Mouse (Mus musculus): ENCODE results near the gene Jazf1. TPM values are rescaled to one million over a fixed set of nuclear protein-coding genes. Genes with fewer than 3 reads are reported as not detected.

Jazf1 gene
- total and polyA plus RNA-seq, 3 experiments: 0.42 to 1.7 (median 0.75) TPM

DNA sequence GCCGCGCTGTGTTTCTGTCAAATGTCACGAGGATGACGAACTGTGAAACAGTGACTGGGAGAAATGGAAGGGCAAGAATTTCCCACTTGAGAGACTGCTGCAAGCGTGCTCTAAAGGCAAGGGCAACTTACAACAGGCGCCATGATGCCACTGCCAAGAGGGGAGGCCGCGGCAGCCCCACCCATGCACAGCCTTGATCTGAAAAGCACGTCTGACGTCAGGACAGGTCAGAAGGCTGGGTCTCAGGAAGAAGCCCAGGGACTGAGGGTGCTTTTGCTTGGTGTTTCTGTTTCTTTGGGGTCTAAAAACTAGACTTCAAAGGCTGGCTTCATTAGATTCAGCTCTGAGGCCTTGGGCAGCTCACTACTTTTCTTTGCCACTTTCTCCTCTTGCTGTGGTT is 278.1 kb downstream of the Jazf1 start:
- no peaks in the 10 kb centered on the region for H3K36me3 ChIP-seq (replicated peaks in 1 of 2; ENCODE audit: control insufficient read depth in 1 of 2, insufficient read depth in 1 of 2, low read length in 1 of 2)
- no peak overlapping the region for H3K9ac ChIP-seq (ENCODE audit: insufficient read depth, low read depth)
- no peaks in the 10 kb centered on the region for H3K9me3 ChIP-seq (replicated peaks; ENCODE audit: low read length)
- no peak for DNase-seq (ENCODE audit: extremely low read depth)
- H3K27me3 ChIP-seq (replicated peaks): no peaks in the 10 kb centered on the region
- no peak overlapping the region for H3K4me2 ChIP-seq (ENCODE audit: insufficient read depth, low read depth, poor library complexity, severe bottlenecking)
- H3K27ac ChIP-seq (ENCODE audit: insufficient read depth, low read depth): no peak overlapping the region
- TF ChIP-seq BHLHE40 (IDR thresholded peaks at IDR 0.05; ENCODE audit: low read depth, low read length) (no peak), MAFK (IDR thresholded peaks at IDR 0.05; ENCODE audit: insufficient replicate concordance, low read length) (no peak)
- no peak overlapping the region for H3K4me3 ChIP-seq (replicated peaks in 1 of 3; ENCODE audit: low read depth in 2 of 3, low read length in 2 of 3, poor library complexity in 1 of 3)
- in situ Hi-C loops (cut with MboI; ENCODE audit: low pct_ligation_motif_present, low pct_unique_long_range_greater_than_20kb, low sequenced_read_pairs): no loop called here
- no peaks in the 10 kb centered on the region for H3K4me1 ChIP-seq (ENCODE audit: control insufficient read depth in 1 of 2, insufficient read depth in 2 of 2)
- no peaks in the 10 kb centered on the region for H3K79me2 ChIP-seq (replicated peaks; ENCODE audit: control insufficient read depth, extremely low read depth, insufficient read depth, poor library complexity, severe bottlenecking)
- dilution Hi-C loops (cut with MboI; ENCODE audit: extremely low pct_ligation_motif_present, extremely low pct_unique_long_range_greater_than_20kb, low sequenced_read_pairs): no loop called here

DNA sequence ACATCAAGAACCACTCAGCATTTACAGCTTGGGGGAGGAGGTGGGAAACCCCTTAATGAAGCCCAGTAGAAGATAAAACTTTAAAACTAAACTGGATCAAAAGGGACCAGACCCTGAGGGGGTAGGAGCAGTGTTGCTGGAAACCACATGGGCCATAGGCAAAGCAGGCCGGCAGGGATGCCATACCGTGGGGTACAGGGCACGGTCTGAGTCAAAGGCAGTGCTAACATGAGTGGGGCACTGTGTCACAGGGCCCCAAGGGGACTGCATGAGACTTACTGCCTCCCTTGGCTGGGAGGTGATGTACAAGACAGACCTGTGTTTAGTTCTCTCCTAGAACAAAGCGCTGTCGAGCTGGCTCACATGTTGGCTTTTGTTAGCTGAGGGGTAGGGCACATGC is 288.9 kb downstream of the Jazf1 start:
- in situ Hi-C loops (cut with MboI; ENCODE audit: low pct_ligation_motif_present, low pct_unique_long_range_greater_than_20kb, low sequenced_read_pairs) (no loop called here), dilution Hi-C loops (cut with MboI; ENCODE audit: extremely low pct_ligation_motif_present, extremely low pct_unique_long_range_greater_than_20kb, low sequenced_read_pairs) (no loop called here)
- H3K27ac ChIP-seq (ENCODE audit: insufficient read depth, low read depth): no peak overlapping the region
- no peak overlapping the region for H3K4me2 ChIP-seq (ENCODE audit: insufficient read depth, low read depth, poor library complexity, severe bottlenecking)
- peaks cover 0 to 34% of the 10 kb centered on the region in 2 experiments; a peak in 3 of 4 replicates for H3K4me1 ChIP-seq (ENCODE audit: control insufficient read depth in 1 of 2, insufficient read depth in 2 of 2)
- TF ChIP-seq MAZ (IDR thresholded peaks at IDR 0.05; ENCODE audit: low read depth, low read length): no peak
- TF ChIP-seq SMC3 (IDR thresholded peaks at IDR 0.05; ENCODE audit: low read depth, low read length): no peak
- no peak for TF ChIP-seq JUND (conservative IDR thresholded peaks at IDR 0.05; ENCODE audit: low read depth, low read length)
- no peak for TF ChIP-seq EP300 (IDR thresholded peaks at IDR 0.05; ENCODE audit: low read length)
- TF ChIP-seq ETS1 (conservative IDR thresholded peaks at IDR 0.05; ENCODE audit: low read depth, low read length): no peak
- no peak for TF ChIP-seq RAD21 (IDR thresholded peaks at IDR 0.05; ENCODE audit: low read depth, low read length)
- no peak for TF ChIP-seq USF1 (IDR thresholded peaks at IDR 0.05; ENCODE audit: low read depth, low read length)
- no peak for TF ChIP-seq E2F4 (IDR thresholded peaks at IDR 0.05; ENCODE audit: insufficient replicate concordance, low read depth, low read length)
- no peaks in the 10 kb centered on the region for H3K9me3 ChIP-seq (replicated peaks; ENCODE audit: low read length)
- no peak for DNase-seq (ENCODE audit: extremely low read depth)
- no peaks in the 10 kb centered on the region for H3K79me2 ChIP-seq (replicated peaks; ENCODE audit: control insufficient read depth, extremely low read depth, insufficient read depth, poor library complexity, severe bottlenecking)
- no peak overlapping the region for H3K9ac ChIP-seq (ENCODE audit: insufficient read depth, low read depth)
- no peaks in the 10 kb centered on the region for H3K27me3 ChIP-seq (replicated peaks)
- no peak overlapping the region for H3K4me3 ChIP-seq (replicated peaks in 1 of 3; ENCODE audit: low read depth in 2 of 3, low read length in 2 of 3, poor library complexity in 1 of 3)
- H3K36me3 ChIP-seq (replicated peaks in 1 of 2; ENCODE audit: control insufficient read depth in 1 of 2, insufficient read depth in 1 of 2, low read length in 1 of 2): no peaks in the 10 kb centered on the region

DNA sequence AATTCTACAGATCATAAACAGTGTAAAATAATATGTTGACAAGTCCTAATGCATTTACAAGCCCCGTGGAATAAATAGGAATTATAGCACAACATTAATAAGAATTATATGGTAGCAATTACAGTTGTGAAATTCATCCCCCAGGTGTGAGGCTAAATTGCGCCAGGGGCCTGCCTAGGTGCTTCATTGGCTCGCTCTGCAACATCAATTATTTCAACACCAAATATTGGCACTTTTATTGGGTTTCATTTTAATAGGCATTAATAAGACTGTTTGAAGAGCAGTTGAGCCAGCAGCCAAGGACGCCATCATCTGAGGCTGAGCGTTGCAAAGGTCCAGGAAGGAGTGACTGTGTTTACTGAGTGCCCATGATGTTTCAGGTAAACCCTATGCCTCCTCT is 289.9 kb downstream of the Jazf1 start:
- H3K9me3 ChIP-seq (replicated peaks; ENCODE audit: low read length): no peaks in the 10 kb centered on the region
- H3K36me3 ChIP-seq (replicated peaks in 1 of 2; ENCODE audit: control insufficient read depth in 1 of 2, insufficient read depth in 1 of 2, low read length in 1 of 2): peaks cover 0 to 2% of the 10 kb centered on the region in 2 experiments
- DNase-seq (ENCODE audit: extremely low read depth): no peak
- no peak overlapping the region for H3K27ac ChIP-seq (ENCODE audit: insufficient read depth, low read depth)
- H3K4me2 ChIP-seq (ENCODE audit: insufficient read depth, low read depth, poor library complexity, severe bottlenecking): no peak overlapping the region
- no peak overlapping the region for H3K4me3 ChIP-seq (replicated peaks in 1 of 3; ENCODE audit: low read depth in 2 of 3, low read length in 2 of 3, poor library complexity in 1 of 3)
- TF ChIP-seq MYC (IDR thresholded peaks at IDR 0.05; ENCODE audit: low read depth, low read length) (no peak), JUN (IDR thresholded peaks at IDR 0.05; ENCODE audit: insufficient read depth, low read depth, low read length) (no peak), UBTF (IDR thresholded peaks at IDR 0.05; ENCODE audit: low read depth, low read length) (no peak), RCOR1 (conservative IDR thresholded peaks at IDR 0.05; ENCODE audit: low read depth, low read length) (no peak), ZKSCAN1 (IDR thresholded peaks at IDR 0.05; ENCODE audit: borderline replicate concordance, low read depth, low read length) (no peak), EP300 (IDR thresholded peaks at IDR 0.05; ENCODE audit: low read length) (no peak), E2F4 (IDR thresholded peaks at IDR 0.05; ENCODE audit: insufficient replicate concordance, low read depth, low read length) (no peak), ZNF384 (IDR thresholded peaks at IDR 0.05; ENCODE audit: low read depth, low read length) (no peak), HCFC1 (IDR thresholded peaks at IDR 0.05; ENCODE audit: low read depth, low read length) (no peak), USF1 (IDR thresholded peaks at IDR 0.05; ENCODE audit: low read depth, low read length) (no peak), USF2 (conservative IDR thresholded peaks at IDR 0.05; ENCODE audit: low read depth, low read length) (no peak), CHD2 (IDR thresholded peaks at IDR 0.05; ENCODE audit: low read length) (no peak), CHD1 (IDR thresholded peaks at IDR 0.05; ENCODE audit: low read depth, low read length) (no peak), GABPA (IDR thresholded peaks at IDR 0.05; ENCODE audit: insufficient replicate concordance, low read depth, low read length) (no peak), NELFE (IDR thresholded peaks at IDR 0.05; ENCODE audit: low read depth, low read length) (no peak)
- in situ Hi-C loops (cut with MboI; ENCODE audit: low pct_ligation_motif_present, low pct_unique_long_range_greater_than_20kb, low sequenced_read_pairs): no loop called here
- no peaks in the 10 kb centered on the region for H3K79me2 ChIP-seq (replicated peaks; ENCODE audit: control insufficient read depth, extremely low read depth, insufficient read depth, poor library complexity, severe bottlenecking)
- no peaks in the 10 kb centered on the region for H3K27me3 ChIP-seq (replicated peaks)
- dilution Hi-C loops (cut with MboI; ENCODE audit: extremely low pct_ligation_motif_present, extremely low pct_unique_long_range_greater_than_20kb, low sequenced_read_pairs): no loop called here
- peaks cover 0 to 34% of the 10 kb centered on the region in 2 experiments; a peak in 3 of 4 replicates for H3K4me1 ChIP-seq (ENCODE audit: control insufficient read depth in 1 of 2, insufficient read depth in 2 of 2)
- H3K9ac ChIP-seq (ENCODE audit: insufficient read depth, low read depth): no peak overlapping the region
